In genomic region chr3:105018783-105019105, GRCm38 (mm10) we compare ENCODE assay signal across 20 mouse cellular contexts. TPM values are rescaled to one million over a fixed set of nuclear protein-coding genes. Genes with fewer than 3 reads are reported as not detected.
DNase-seq lines count a peak whose midpoint lies in the region; ATAC-seq and TF ChIP-seq lines count a peak whose summit lies in the region.
"Had no signal": no experiment of that assay in that cellular context is flagged by ENCODE, and none has a peak within 500 bp of the region (broad histone marks: within the 10 kb centered on the region; RNA-seq: fewer than 3 reads in every experiment).

No protein-coding gene starts in this region.

- ATAC-seq in hindbrain, embryonic 15.5 days (ENCODE audit: low FRiP score, low read depth) = no peak
- no peak for ATAC-seq in hindbrain, embryonic 11.5 days (ENCODE audit: low FRiP score)
- ATAC-seq in liver, postnatal 0 days = no peak
- no peak for ATAC-seq in liver, embryonic 12.5 days
- no peak for ATAC-seq in intestine, embryonic 16.5 days
- ATAC-seq: activated CD4-positive, CD25-positive, alpha-beta regulatory T cell, adult 4 months had no signal

- intact Hi-C loops in gastrocnemius, adult 2 months (cut with DNase I) = no loop called here
- intact Hi-C loops in gastrocnemius, postnatal 36 days (cut with DNase I) = no loop called here

- no peaks in the 10 kb centered on the region for H3K36me3 ChIP-seq in hindbrain, embryonic 15.5 days
- H3K36me3 ChIP-seq in hindbrain, embryonic 11.5 days (ENCODE audit: control insufficient read depth, insufficient read depth, low read length) = no peaks in the 10 kb centered on the region
- no peaks in the 10 kb centered on the region for H3K36me3 ChIP-seq in liver, postnatal 0 days (replicated peaks; ENCODE audit: insufficient read depth, low read length)
- no peaks in the 10 kb centered on the region for H3K36me3 ChIP-seq in liver, embryonic 12.5 days
- no peaks in the 10 kb centered on the region for H3K36me3 ChIP-seq in intestine, embryonic 16.5 days (ENCODE audit: control insufficient read depth, insufficient read depth, low read length)

- H3K27ac ChIP-seq in gastrocnemius, adult 2 months = peak overlapping the region; percentile 87
- peak overlapping the region; percentile 42; the same call in 1 of the 2 replicates for H3K27ac ChIP-seq in hindbrain, embryonic 15.5 days (replicated peaks)
- no peak overlapping the region for H3K27ac ChIP-seq in hindbrain, embryonic 11.5 days (ENCODE audit: low read depth, low read length)
- H3K27ac ChIP-seq in liver, postnatal 0 days (ENCODE audit: low read depth) = peak overlapping the region; percentile 64
- no peak overlapping the region for H3K27ac ChIP-seq in liver, embryonic 12.5 days
- peak overlapping the region; percentile 53 for H3K27ac ChIP-seq in intestine, embryonic 16.5 days (ENCODE audit: low read length)
- H3K27ac ChIP-seq: embryonic facial prominence, embryonic 12.5 days; limb, embryonic 10.5 days; midbrain, embryonic 12.5 days had no signal

- WGBS in hindbrain, embryonic 15.5 days = 94% methylated on average over 6 of the region's 6 CpGs
- WGBS in hindbrain, embryonic 11.5 days = 91% methylated on average over 6 of the region's 6 CpGs
- 71% methylated on average over 6 of the region's 6 CpGs for WGBS in liver, postnatal 0 days (ENCODE audit: insufficient replicate concordance)
- 69% methylated on average over 6 of the region's 6 CpGs for WGBS in liver, embryonic 12.5 days (ENCODE audit: insufficient replicate concordance)
- WGBS in intestine, embryonic 16.5 days = 87% methylated on average over 6 of the region's 6 CpGs

- no peaks in the 10 kb centered on the region for H3K9me3 ChIP-seq in hindbrain, embryonic 15.5 days
- no peaks in the 10 kb centered on the region for H3K9me3 ChIP-seq in hindbrain, embryonic 11.5 days (ENCODE audit: control insufficient read depth, low read length)
- H3K9me3 ChIP-seq in liver, postnatal 0 days (ENCODE audit: low read length) = no peaks in the 10 kb centered on the region
- no peaks in the 10 kb centered on the region for H3K9me3 ChIP-seq in liver, embryonic 12.5 days (replicated peaks)
- H3K9me3 ChIP-seq in intestine, embryonic 16.5 days (ENCODE audit: control insufficient read depth, low read length) = no peaks in the 10 kb centered on the region
- H3K9me3 ChIP-seq: embryonic facial prominence, embryonic 12.5 days; limb, embryonic 10.5 days; midbrain, embryonic 12.5 days had no signal

- no peaks in the 10 kb centered on the region for H3K27me3 ChIP-seq in hindbrain, embryonic 15.5 days
- no peaks in the 10 kb centered on the region for H3K27me3 ChIP-seq in hindbrain, embryonic 11.5 days (ENCODE audit: control insufficient read depth, insufficient read depth, low read length)
- H3K27me3 ChIP-seq in liver, postnatal 0 days (ENCODE audit: insufficient read depth, low read length) = no peaks in the 10 kb centered on the region
- H3K27me3 ChIP-seq in liver, embryonic 12.5 days (replicated peaks) = no peaks in the 10 kb centered on the region
- no peaks in the 10 kb centered on the region for H3K27me3 ChIP-seq in intestine, embryonic 16.5 days (replicated peaks; ENCODE audit: control insufficient read depth, insufficient read depth, low read length)
- H3K27me3 ChIP-seq: CH12.LX; embryonic facial prominence, embryonic 12.5 days; midbrain, embryonic 12.5 days had no signal

- no peak for DNase-seq in gastrocnemius, adult 2 months
- no peak for DNase-seq in gastrocnemius, postnatal 36 days
- DNase-seq in hindbrain, embryonic 11.5 days (ENCODE audit: low spot score) = no peak
- no peak for DNase-seq in liver, postnatal 0 days
- no peak for DNase-seq in adipocyte (ENCODE audit: low spot score)
- DNase-seq: cerebellum, adult 11 months; cerebellum, postnatal 36 days; thymus, postnatal 4 days had no signal

- peaks cover 6% of the 10 kb centered on the region; the same call in 1 of the 2 replicates for H3K4me1 ChIP-seq in hindbrain, embryonic 15.5 days (replicated peaks)
- no peaks in the 10 kb centered on the region for H3K4me1 ChIP-seq in hindbrain, embryonic 11.5 days (replicated peaks; ENCODE audit: control insufficient read depth, insufficient read depth, low read length)
- H3K4me1 ChIP-seq in liver, postnatal 0 days (ENCODE audit: insufficient read depth) = 0 out of 2 replicates have a peak, but pooled peaks cover 6% of the 10 kb centered on the region
- H3K4me1 ChIP-seq in liver, embryonic 12.5 days = 0 out of 2 replicates have a peak, but pooled peaks cover 6% of the 10 kb centered on the region
- H3K4me1 ChIP-seq in intestine, embryonic 16.5 days (ENCODE audit: control insufficient read depth, insufficient read depth, low read length) = peaks cover 7% of the 10 kb centered on the region

- H3K4me3 ChIP-seq in gastrocnemius, adult 2 months = no peak overlapping the region
- no peak overlapping the region for H3K4me3 ChIP-seq in hindbrain, embryonic 15.5 days
- no peak overlapping the region for H3K4me3 ChIP-seq in hindbrain, embryonic 11.5 days (ENCODE audit: low read depth, low read length)
- no peak overlapping the region for H3K4me3 ChIP-seq in liver, postnatal 0 days (ENCODE audit: low read depth, low read length)
- no peak overlapping the region for H3K4me3 ChIP-seq in liver, embryonic 12.5 days
- no peak overlapping the region for H3K4me3 ChIP-seq in intestine, embryonic 16.5 days (ENCODE audit: low read length)
- H3K4me3 ChIP-seq: embryonic facial prominence, embryonic 12.5 days; limb, embryonic 10.5 days; midbrain, embryonic 12.5 days had no signal

- no peak overlapping the region for H3K9ac ChIP-seq in hindbrain, embryonic 15.5 days
- no peak overlapping the region for H3K9ac ChIP-seq in hindbrain, embryonic 11.5 days (ENCODE audit: low read depth, low read length)
- H3K9ac ChIP-seq in liver, postnatal 0 days (replicated peaks) = no peak overlapping the region
- H3K9ac ChIP-seq in liver, embryonic 12.5 days = no peak overlapping the region
- no peak overlapping the region for H3K9ac ChIP-seq in intestine, embryonic 16.5 days (ENCODE audit: low read depth, low read length)
- H3K9ac ChIP-seq: embryonic facial prominence, embryonic 12.5 days; midbrain, embryonic 12.5 days had no signal

- TF ChIP-seq CTCF in gastrocnemius, adult 2 months (IDR thresholded peaks at IDR 0.05) = no peak
- no peak for TF ChIP-seq CTCF in liver, postnatal 0 days (IDR thresholded peaks at IDR 0.05; ENCODE audit: low read depth)

- TF ChIP-seq EP300 in liver, postnatal 0 days (IDR thresholded peaks at IDR 0.05; ENCODE audit: low read depth) = no peak

- H3K4me2 ChIP-seq in hindbrain, embryonic 15.5 days = no peak overlapping the region
- H3K4me2 ChIP-seq in hindbrain, embryonic 11.5 days (replicated peaks; ENCODE audit: low read depth, low read length) = no peak overlapping the region
- no peak overlapping the region for H3K4me2 ChIP-seq in liver, postnatal 0 days (ENCODE audit: low read depth, low read length)
- no peak overlapping the region for H3K4me2 ChIP-seq in liver, embryonic 12.5 days
- H3K4me2 ChIP-seq in intestine, embryonic 16.5 days (ENCODE audit: low read depth, low read length) = no peak overlapping the region
- H3K4me2 ChIP-seq: embryonic facial prominence, embryonic 12.5 days; midbrain, embryonic 12.5 days had no signal

RNA-seq across cellular contexts. Expression of gene Cttnbp2nl, which starts 34.2 kb away (rescaled TPM):
- 1 to 10 TPM; 4.5 to 8.4 TPM for total RNA-seq in gastrocnemius, adult 2 months (2021)
- 1 to 10 TPM; 4.1 to 4.4 TPM for total RNA-seq in gastrocnemius, postnatal 36 days (2021)
- 47.4 and 50.6 TPM in 2 replicates for polyA plus RNA-seq in hindbrain, embryonic 15.5 days (2015; fragmentation: Nextera tagmentation; extraction: Ambion mirVana)
- polyA plus RNA-seq in hindbrain, embryonic 11.5 days (2014; fragmentation: Nextera tagmentation; extraction: Ambion mirVana) = 46.7 and 52.3 TPM in 2 replicates
- 2.2 and 4.2 TPM in 2 replicates for polyA plus RNA-seq in liver, postnatal 0 days (2015; fragmentation: Nextera tagmentation; extraction: Ambion mirVana)
- 3.4 and 3.8 TPM in 2 replicates for polyA plus RNA-seq in liver, embryonic 12.5 days (2016; fragmentation: Nextera tagmentation; extraction: Ambion mirVana)
- 17.7 and 19.0 TPM in 2 replicates for polyA plus RNA-seq in intestine, embryonic 16.5 days (2015; fragmentation: Nextera tagmentation; extraction: Ambion mirVana)
- polyA plus RNA-seq: activated CD4-positive, CD25-positive, alpha-beta regulatory T cell, adult 4 months had no signal

RNA-seq across cellular contexts. Expression of gene 4930564D02Rik, which starts 47.9 kb away (rescaled TPM):
- total RNA-seq in gastrocnemius, adult 2 months (2021) = not detected
- total RNA-seq in gastrocnemius, postnatal 36 days (2021) = not detected
- not detected in 2 replicates for polyA plus RNA-seq in hindbrain, embryonic 15.5 days (2015; fragmentation: Nextera tagmentation; extraction: Ambion mirVana)
- polyA plus RNA-seq in hindbrain, embryonic 11.5 days (2014; fragmentation: Nextera tagmentation; extraction: Ambion mirVana) = not detected in 2 replicates
- polyA plus RNA-seq in liver, postnatal 0 days (2015; fragmentation: Nextera tagmentation; extraction: Ambion mirVana) = not detected in 2 replicates
- not detected in 2 replicates for polyA plus RNA-seq in liver, embryonic 12.5 days (2016; fragmentation: Nextera tagmentation; extraction: Ambion mirVana)
- not detected in 2 replicates for polyA plus RNA-seq in intestine, embryonic 16.5 days (2015; fragmentation: Nextera tagmentation; extraction: Ambion mirVana)
- total RNA-seq: adrenal gland, postnatal 4 days; CH12.LX; layer of hippocampus, postnatal 14 days had no signal
- polyA plus RNA-seq: activated CD4-positive, CD25-positive, alpha-beta regulatory T cell, adult 4 months; embryonic facial prominence, embryonic 12.5 days; gonadal fat pad, adult 2 months; limb, embryonic 10.5 days; midbrain, embryonic 12.5 days; stomach, embryonic 14.5 days had no signal

RNA-seq across cellular contexts. Expression of gene Wnt2b, which starts 57.0 kb away (rescaled TPM):
- under 1 TPM; 0.13 to 0.31 TPM for total RNA-seq in gastrocnemius, adult 2 months (2021)
- under 1 TPM; 0.20 TPM for total RNA-seq in gastrocnemius, postnatal 36 days (2021)
- polyA plus RNA-seq in hindbrain, embryonic 15.5 days (2015; fragmentation: Nextera tagmentation; extraction: Ambion mirVana) = 1.1 and 1.2 TPM in 2 replicates
- 1.8 and 2.1 TPM in 2 replicates for polyA plus RNA-seq in hindbrain, embryonic 11.5 days (2014; fragmentation: Nextera tagmentation; extraction: Ambion mirVana)
- 0.07 and 0.09 TPM in 2 replicates for polyA plus RNA-seq in liver, postnatal 0 days (2015; fragmentation: Nextera tagmentation; extraction: Ambion mirVana)
- polyA plus RNA-seq in liver, embryonic 12.5 days (2016; fragmentation: Nextera tagmentation; extraction: Ambion mirVana) = 0.24 and 0.25 TPM in 2 replicates
- 1.3 and 1.5 TPM in 2 replicates for polyA plus RNA-seq in intestine, embryonic 16.5 days (2015; fragmentation: Nextera tagmentation; extraction: Ambion mirVana)
- total RNA-seq: CH12.LX had no signal

Comparison
In these comparisons a context has a peak if more than half of its experiments do, and no peak if none do; other contexts are left out.
1. H3K27ac ChIP-seq: peak in gastrocnemius, adult 2 months (single experiment), hindbrain, embryonic 15.5 days (single experiment), liver, postnatal 0 days (single experiment) and intestine, embryonic 16.5 days (single experiment); none in hindbrain, embryonic 11.5 days (single experiment) and liver, embryonic 12.5 days (single experiment).